Mouse (Mus musculus): ENCODE results near the gene Camta1. TPM values are rescaled to one million over a fixed set of nuclear protein-coding genes. Genes with fewer than 3 reads are reported as not detected.

Gene Camta1
- polyA plus RNA-seq, 1 experiment from 2014 or later: 83.5 TPM

- Histone ChIP-seq H3K9me3 (ENCODE audit: low read length) (0 out of 2 replicates have a peak, but pooled peaks cover 4% of the 10 kb centered on the region), H3K36me3 (ENCODE audit: insufficient read depth, low read length) (no peaks in the 10 kb centered on the region), H3K4me1 (ENCODE audit: insufficient read depth, low read length) (no peaks in the 10 kb centered on the region), H3K27ac (ENCODE audit: low read length) (no peak overlapping the region), H3K27me3 (ENCODE audit: insufficient read depth, low read length) (peaks cover 8% of the 10 kb centered on the region; the same call in 1 of the 2 replicates), H3K9ac (replicated peaks; ENCODE audit: low read length) (no peak overlapping the region), H3K4me3 (ENCODE audit: low read length) (no peak overlapping the region), H3K4me2 (replicated peaks; ENCODE audit: low read depth, low read length) (no peak overlapping the region)
- ATAC-seq (ENCODE audit: low FRiP score, low TSS enrichment): no peak
- 92% methylated on average over 3 of the region's 3 CpGs for WGBS
These were observed 380.7 kb downstream of the Camta1 start for GRCm38 (mm10) chr4:151480928-151481327.

GRCm38 (mm10) chr4:151477950-151478349 is 383.7 kb downstream of the Camta1 start:
- H3K9me3 ChIP-seq (ENCODE audit: low read length): 0 out of 2 replicates have a peak, but pooled peaks cover 4% of the 10 kb centered on the region
- peaks cover 15% of the 10 kb centered on the region; the same call in 1 of the 2 replicates for H3K4me1 ChIP-seq (ENCODE audit: insufficient read depth, low read length)
- 91% methylated on average over 6 of the region's 6 CpGs for WGBS
- no peak overlapping the region for H3K4me3 ChIP-seq (ENCODE audit: low read length)
- H3K27me3 ChIP-seq (ENCODE audit: insufficient read depth, low read length): no peaks in the 10 kb centered on the region
- H3K27ac ChIP-seq (ENCODE audit: low read length): no peak overlapping the region
- H3K9ac ChIP-seq (replicated peaks; ENCODE audit: low read length): no peak overlapping the region
- no peak for ATAC-seq (ENCODE audit: low FRiP score, low TSS enrichment)
- H3K36me3 ChIP-seq (ENCODE audit: insufficient read depth, low read length): no peaks in the 10 kb centered on the region
- H3K4me2 ChIP-seq (replicated peaks; ENCODE audit: low read depth, low read length): no peak overlapping the region

GRCm38 (mm10) chr4:151474895-151475470 is 386.7 kb downstream of the Camta1 start:
- 31% methylated on average over 16 of the region's 16 CpGs for WGBS
- H3K4me3 ChIP-seq (ENCODE audit: low read length): no peak overlapping the region
- H3K4me2 ChIP-seq (replicated peaks; ENCODE audit: low read depth, low read length): no peak overlapping the region
- H3K9me3 ChIP-seq (ENCODE audit: low read length): 0 out of 2 replicates have a peak, but pooled peaks cover 4% of the 10 kb centered on the region
- no peak overlapping the region for H3K9ac ChIP-seq (replicated peaks; ENCODE audit: low read length)
- no peaks in the 10 kb centered on the region for H3K36me3 ChIP-seq (ENCODE audit: insufficient read depth, low read length)
- ATAC-seq (ENCODE audit: low FRiP score, low TSS enrichment): peak; percentile 81
- H3K27me3 ChIP-seq (ENCODE audit: insufficient read depth, low read length): no peaks in the 10 kb centered on the region
- no peak overlapping the region for H3K27ac ChIP-seq (ENCODE audit: low read length)
- peaks cover 15% of the 10 kb centered on the region; the same call in 1 of the 2 replicates for H3K4me1 ChIP-seq (ENCODE audit: insufficient read depth, low read length)

GRCm38 (mm10) chr4:151471886-151472285 is 389.8 kb downstream of the Camta1 start:
- H3K27me3 ChIP-seq (ENCODE audit: insufficient read depth, low read length): no peaks in the 10 kb centered on the region
- 84% methylated on average over 4 of the region's 4 CpGs for WGBS

DNA sequence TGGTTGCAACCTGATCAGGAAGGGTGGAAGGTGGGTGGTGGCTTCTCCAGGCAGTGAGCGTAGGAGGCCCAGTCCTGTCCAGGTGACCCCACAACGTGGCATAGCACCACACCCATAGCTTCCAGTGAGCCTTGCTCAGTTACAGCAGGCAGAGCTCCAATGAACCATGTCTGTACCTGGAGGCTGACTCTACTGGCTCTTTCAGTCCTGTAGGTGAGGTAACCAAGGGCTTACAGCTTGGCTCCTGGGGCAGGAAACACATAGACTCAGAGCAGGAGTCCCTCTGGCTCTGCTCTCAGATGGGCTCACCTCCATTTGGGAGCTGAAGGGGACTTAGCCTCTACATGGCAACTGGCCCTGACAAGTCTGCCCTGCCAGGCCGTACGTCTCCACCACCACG is 393.3 kb downstream of the Camta1 start:
- no peaks in the 10 kb centered on the region for H3K27me3 ChIP-seq (ENCODE audit: insufficient read depth, low read length)
- ATAC-seq (ENCODE audit: low FRiP score, low TSS enrichment): no peak

More at GRCm38 (mm10) chr4:151471886-151472285, 389.8 kb downstream of the Camta1 start:
- no peak for ATAC-seq (ENCODE audit: low FRiP score, low TSS enrichment)
- Histone ChIP-seq H3K9ac (replicated peaks; ENCODE audit: low read length) (no peak overlapping the region), H3K4me1 (ENCODE audit: insufficient read depth, low read length) (peaks cover 19% of the 10 kb centered on the region; the same call in 1 of the 2 replicates), H3K4me3 (ENCODE audit: low read length) (no peak overlapping the region), H3K27ac (ENCODE audit: low read length) (no peak overlapping the region), H3K36me3 (ENCODE audit: insufficient read depth, low read length) (no peaks in the 10 kb centered on the region), H3K4me2 (replicated peaks; ENCODE audit: low read depth, low read length) (no peak overlapping the region), H3K9me3 (ENCODE audit: low read length) (0 out of 2 replicates have a peak, but pooled peaks cover 4% of the 10 kb centered on the region)

DNA sequence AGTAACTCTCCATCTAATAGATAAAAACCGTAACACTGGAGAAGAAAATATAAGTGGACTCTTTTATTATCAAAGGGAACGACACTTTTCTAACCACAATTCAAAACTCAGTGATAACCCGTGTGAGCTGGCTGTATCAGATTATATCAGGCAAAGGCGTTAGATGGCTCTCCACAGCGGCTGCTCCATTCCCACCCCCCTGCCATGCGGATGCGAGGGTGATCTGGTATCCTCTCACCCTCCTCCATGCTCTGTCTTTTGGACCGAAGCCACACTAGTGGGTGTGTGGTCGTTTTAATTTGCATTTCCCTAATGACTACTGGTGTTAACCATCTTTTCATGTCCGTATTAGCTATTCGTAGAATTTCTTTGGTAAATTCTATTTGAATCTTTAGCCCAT is 403.0 kb downstream of the Camta1 start:
- no peaks in the 10 kb centered on the region for H3K36me3 ChIP-seq (ENCODE audit: insufficient read depth, low read length)
- H3K27ac ChIP-seq (ENCODE audit: low read length): no peak overlapping the region
- no peak overlapping the region for H3K4me3 ChIP-seq (ENCODE audit: low read length)
- H3K27me3 ChIP-seq (ENCODE audit: insufficient read depth, low read length): no peaks in the 10 kb centered on the region
- 65% methylated on average over 11 of the region's 11 CpGs for WGBS
- no peak for ATAC-seq (ENCODE audit: low FRiP score, low TSS enrichment)
- no peak overlapping the region for H3K9ac ChIP-seq (replicated peaks; ENCODE audit: low read length)
- no peak overlapping the region for H3K4me2 ChIP-seq (replicated peaks; ENCODE audit: low read depth, low read length)
- H3K4me1 ChIP-seq (ENCODE audit: insufficient read depth, low read length): no peaks in the 10 kb centered on the region
- H3K9me3 ChIP-seq (ENCODE audit: low read length): no peaks in the 10 kb centered on the region

More for the DNA sequence above, 393.3 kb downstream of the Camta1 start:
- no peak overlapping the region for H3K4me2 ChIP-seq (replicated peaks; ENCODE audit: low read depth, low read length)
- H3K36me3 ChIP-seq (ENCODE audit: insufficient read depth, low read length): no peaks in the 10 kb centered on the region
- 65% methylated on average over 5 of the region's 5 CpGs for WGBS
- H3K4me3 ChIP-seq (ENCODE audit: low read length): no peak overlapping the region
- H3K9ac ChIP-seq (replicated peaks; ENCODE audit: low read length): no peak overlapping the region
- H3K9me3 ChIP-seq (ENCODE audit: low read length): no peaks in the 10 kb centered on the region
- H3K27ac ChIP-seq (ENCODE audit: low read length): no peak overlapping the region
- peaks cover 16% of the 10 kb centered on the region for H3K4me1 ChIP-seq (ENCODE audit: insufficient read depth, low read length)

DNA sequence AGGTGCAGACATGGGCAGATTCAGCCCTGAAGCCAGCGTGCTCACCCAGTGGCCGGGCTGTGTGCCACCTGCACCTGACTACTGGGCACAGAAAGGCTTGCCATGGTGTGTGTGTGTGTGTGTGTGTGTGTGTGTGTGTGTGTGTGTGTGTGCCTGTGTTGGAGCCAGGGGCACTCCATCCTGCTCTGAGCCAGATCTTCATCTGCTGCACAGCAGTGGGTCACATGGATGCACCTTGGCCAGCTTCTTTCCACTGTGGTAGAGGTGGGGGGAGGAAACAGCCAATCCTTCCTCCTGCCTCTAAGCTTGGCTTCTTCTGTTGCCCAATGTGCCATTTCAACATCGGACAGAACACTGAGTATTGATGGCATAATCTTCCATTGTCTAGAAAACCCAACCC is 407.1 kb downstream of the Camta1 start:
- Histone ChIP-seq H3K4me1 (ENCODE audit: insufficient read depth, low read length) (peaks cover 6% of the 10 kb centered on the region; the same call in 1 of the 2 replicates), H3K4me2 (replicated peaks; ENCODE audit: low read depth, low read length) (no peak overlapping the region), H3K27me3 (ENCODE audit: insufficient read depth, low read length) (no peaks in the 10 kb centered on the region), H3K27ac (ENCODE audit: low read length) (no peak overlapping the region), H3K9me3 (ENCODE audit: low read length) (no peaks in the 10 kb centered on the region), H3K4me3 (ENCODE audit: low read length) (no peak overlapping the region), H3K9ac (replicated peaks; ENCODE audit: low read length) (no peak overlapping the region), H3K36me3 (ENCODE audit: insufficient read depth, low read length) (no peaks in the 10 kb centered on the region)
- 93% methylated on average over 3 of the region's 3 CpGs for WGBS
- ATAC-seq (ENCODE audit: low FRiP score, low TSS enrichment): no peak

- Histone ChIP-seq H3K27ac (ENCODE audit: low read length) (no peak overlapping the region), H3K4me2 (replicated peaks; ENCODE audit: low read depth, low read length) (no peak overlapping the region), H3K4me3 (ENCODE audit: low read length) (no peak overlapping the region), H3K36me3 (ENCODE audit: insufficient read depth, low read length) (no peaks in the 10 kb centered on the region), H3K9me3 (ENCODE audit: low read length) (no peaks in the 10 kb centered on the region), H3K27me3 (ENCODE audit: insufficient read depth, low read length) (no peaks in the 10 kb centered on the region), H3K4me1 (ENCODE audit: insufficient read depth, low read length) (peaks cover 6% of the 10 kb centered on the region; the same call in 1 of the 2 replicates), H3K9ac (replicated peaks; ENCODE audit: low read length) (no peak overlapping the region)
- no peak for ATAC-seq (ENCODE audit: low FRiP score, low TSS enrichment)
- WGBS: 84% methylated on average over 3 of the region's 3 CpGs
These were observed 407.6 kb downstream of the Camta1 start for GRCm38 (mm10) chr4:151454065-151454464.

- Histone ChIP-seq H3K27ac (ENCODE audit: low read length) (no peak overlapping the region), H3K4me1 (ENCODE audit: insufficient read depth, low read length) (peaks cover 6% of the 10 kb centered on the region; the same call in 1 of the 2 replicates), H3K36me3 (ENCODE audit: insufficient read depth, low read length) (no peaks in the 10 kb centered on the region), H3K9me3 (ENCODE audit: low read length) (no peaks in the 10 kb centered on the region), H3K4me3 (ENCODE audit: low read length) (no peak overlapping the region), H3K4me2 (replicated peaks; ENCODE audit: low read depth, low read length) (no peak overlapping the region), H3K9ac (replicated peaks; ENCODE audit: low read length) (no peak overlapping the region), H3K27me3 (ENCODE audit: insufficient read depth, low read length) (no peaks in the 10 kb centered on the region)
- 59% methylated on average over 6 of the region's 6 CpGs for WGBS
- no peak for ATAC-seq (ENCODE audit: low FRiP score, low TSS enrichment)
These were observed 409.8 kb downstream of the Camta1 start for GRCm38 (mm10) chr4:151451885-151452284.

DNA sequence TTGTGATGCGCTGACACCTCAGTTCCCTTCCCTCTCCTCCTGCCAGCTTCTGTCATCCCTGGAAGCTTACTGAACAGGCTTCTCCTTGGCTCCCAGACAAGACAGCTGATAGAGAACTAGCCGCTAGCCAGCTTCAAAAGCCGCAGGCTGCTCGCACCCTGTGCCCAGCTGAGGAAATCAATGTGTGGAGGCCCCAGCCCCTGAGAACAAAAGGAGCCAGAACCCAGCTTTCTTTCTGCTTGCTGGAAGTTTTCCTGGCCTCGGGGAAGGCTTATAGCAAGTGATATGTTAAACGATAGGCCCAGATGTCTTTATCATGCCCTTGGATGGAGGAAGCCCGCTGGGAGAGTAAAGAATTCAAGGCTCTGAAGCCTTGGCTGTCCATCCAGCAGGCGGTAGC is 411.7 kb downstream of the Camta1 start:
- H3K36me3 ChIP-seq (ENCODE audit: insufficient read depth, low read length): no peaks in the 10 kb centered on the region
- WGBS: 43% methylated on average over 8 of the region's 8 CpGs
- no peaks in the 10 kb centered on the region for H3K9me3 ChIP-seq (ENCODE audit: low read length)
- peaks cover 6% of the 10 kb centered on the region; the same call in 1 of the 2 replicates for H3K4me1 ChIP-seq (ENCODE audit: insufficient read depth, low read length)
- no peak overlapping the region for H3K27ac ChIP-seq (ENCODE audit: low read length)
- H3K4me3 ChIP-seq (ENCODE audit: low read length): no peak overlapping the region
- ATAC-seq (ENCODE audit: low FRiP score, low TSS enrichment): no peak
- H3K27me3 ChIP-seq (ENCODE audit: insufficient read depth, low read length): no peaks in the 10 kb centered on the region
- H3K4me2 ChIP-seq (replicated peaks; ENCODE audit: low read depth, low read length): no peak overlapping the region
- no peak overlapping the region for H3K9ac ChIP-seq (replicated peaks; ENCODE audit: low read length)

All from kidney, embryonic 16.5 days (tissue).